Mouse (Mus musculus): ENCODE results near the gene Fpr2. TPM values are rescaled to one million over a fixed set of nuclear protein-coding genes. Genes with fewer than 3 reads are reported as not detected.

Fpr2 gene
- 0.75 TPM in 1 of 4 replicates, not detected in the others for total RNA-seq (2023)

DNA sequence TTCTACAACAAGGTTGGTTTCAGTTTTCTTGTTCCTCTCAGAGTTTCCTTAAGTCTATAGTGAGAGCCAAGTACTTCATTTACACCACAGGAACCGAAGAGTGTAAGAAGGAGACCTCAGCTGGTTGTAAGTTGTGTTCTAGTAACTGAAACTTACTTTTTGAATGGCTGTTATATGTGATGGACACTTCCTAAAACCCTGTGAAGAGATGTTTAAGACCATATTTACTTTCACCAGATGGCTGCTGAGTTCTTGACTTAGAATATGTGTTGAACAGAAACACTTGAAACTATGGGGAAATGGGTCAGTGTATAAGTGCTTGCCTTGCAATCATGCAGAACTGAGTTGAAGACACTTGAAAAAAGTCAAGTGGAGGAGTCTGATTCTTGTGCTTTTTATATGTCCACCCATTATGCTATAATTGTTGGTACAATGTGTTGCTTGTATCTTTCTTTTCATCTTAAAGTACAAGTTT lies at the start of gene Fpr2, which contains the start of gene Fpr3:
Gene Fpr2, plus strand, starts transcription at position 51 of the 475 bp plus-strand sequence.
Gene Fpr3, plus strand, starts transcription at position 79 of the 475 bp plus-strand sequence.

DNA sequence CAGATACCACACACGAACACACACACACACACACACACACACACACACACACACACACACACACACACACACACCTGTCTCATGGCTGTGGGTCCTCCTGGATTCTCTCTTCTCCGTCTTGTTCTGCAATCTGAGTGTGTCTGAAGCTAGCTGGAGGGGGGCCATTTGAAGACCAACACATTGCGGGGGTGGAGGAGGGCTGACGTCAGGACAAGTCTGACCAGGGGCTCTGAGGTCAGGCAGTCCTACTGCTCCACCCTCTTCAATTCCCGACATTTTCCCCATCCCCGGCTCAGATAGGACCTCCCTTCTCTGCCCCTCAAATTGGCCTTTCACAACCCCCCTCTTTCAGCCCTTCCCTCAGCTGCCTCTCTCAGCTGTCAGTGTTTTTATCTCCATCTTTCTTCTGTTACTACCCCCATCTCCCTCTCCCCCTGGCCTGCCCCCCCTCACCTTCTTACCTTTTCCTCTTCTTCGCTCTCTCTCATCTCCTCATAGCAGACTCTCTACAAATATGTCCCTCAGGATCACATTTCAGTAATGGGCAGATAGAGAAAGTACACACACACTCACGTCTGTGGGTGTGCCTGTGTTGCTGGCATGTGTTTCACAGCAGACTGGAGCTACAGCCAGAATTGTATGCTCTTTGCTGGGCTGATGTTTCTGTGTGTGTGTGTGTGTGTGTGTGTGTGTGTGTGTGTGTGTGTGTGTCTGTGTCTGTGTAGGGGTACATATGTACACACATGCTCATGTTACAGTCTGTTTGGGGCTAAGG lies 32.4 kb upstream of the Fpr2 start, which contains the start of gene Has1:
Gene Has1, minus strand, starts transcription at position 142 of the 775 bp plus-strand sequence.

DNA sequence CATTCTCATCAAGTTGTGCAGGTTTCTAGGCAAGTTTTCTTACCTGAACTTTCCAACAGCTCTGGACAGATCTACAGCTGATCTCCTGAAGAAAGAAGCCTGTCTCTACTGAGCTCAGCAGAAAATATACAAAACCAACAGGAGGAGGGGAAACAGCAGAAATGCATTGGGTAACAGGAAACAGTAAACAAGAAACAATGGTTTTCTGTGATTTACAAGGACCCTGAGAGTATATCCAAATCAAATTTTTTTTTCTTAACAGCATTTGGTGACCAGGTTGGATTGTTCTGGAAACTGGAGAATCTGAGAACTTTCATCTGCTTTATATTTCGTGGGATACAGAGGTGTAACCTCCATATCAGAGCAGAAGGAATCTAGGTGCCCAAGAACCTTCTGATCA lies 3.8 kb upstream of the Fpr2 start, which contains the start of gene Fpr1:
Gene Fpr1, minus strand, starts transcription at position 101 of the 400 bp plus-strand sequence.

Other genes starting within 250 kb of the Fpr2 start
- gene Vmn2r90, start 184.1 kb upstream of the Fpr2 start, total RNA-seq (2023), result not detected in 4 replicates
- gene Spaca6, start 60.7 kb upstream of the Fpr2 start, total RNA-seq (2023), result 1.6 to 2.6 TPM (median 2.0 TPM) in 4 replicates
- not detected in 4 replicates for gene Has1, start 32.6 kb upstream of the Fpr2 start, total RNA-seq (2023)
- gene Fpr1, start 3.9 kb upstream of the Fpr2 start, total RNA-seq (2023), result 0.45 TPM in 1 of 4 replicates, not detected in the others
- gene Fpr3, start within 50 bp of the Fpr2 start, total RNA-seq (2023), result not detected in 4 replicates
- gene Fpr-rs4, start 133.9 kb downstream of the Fpr2 start, total RNA-seq (2023), result not detected in 4 replicates
- not detected in 4 replicates for gene Vmn2r124, start 161.6 kb downstream of the Fpr2 start, total RNA-seq (2023)
- not detected in 4 replicates for gene Vmn2r91, start 197.2 kb downstream of the Fpr2 start, total RNA-seq (2023)

Data from B cell, adult 62 days (primary cell).